Comparison of ENCODE assay signal across 11 mouse cellular contexts in genomic region chr5:97300861-97301260, GRCm38 (mm10).
DNase-seq lines count a peak whose midpoint lies in the region; ATAC-seq lines count a peak whose summit lies in the region.
"Had no signal": no experiment of that assay in that cellular context is flagged by ENCODE, and none has a peak within 500 bp of the region (broad histone marks: within the 10 kb centered on the region; RNA-seq: fewer than 3 reads in every experiment).

No protein-coding gene starts in this region.

- DNase-seq in neural tube, embryonic 10.5 days (ENCODE audit: extremely low spot score, low spot score), result peak; percentile 19
- DNase-seq in left cerebral cortex, postnatal 4 days, result peak; percentile 91
- peak; percentile 59 for DNase-seq in telencephalon, adult 2 months (ENCODE audit: low read depth, low spot score)
- DNase-seq in heart, postnatal 14 days, result no peak
- DNase-seq: gastrocnemius, postnatal 36 days; kidney, adult 8-10 months had no signal

- H3K4me2 ChIP-seq in neural tube, embryonic 15.5 days, result no peak overlapping the region
- no peak overlapping the region for H3K4me2 ChIP-seq in intestine, embryonic 15.5 days (replicated peaks)
- H3K4me2 ChIP-seq in kidney, embryonic 16.5 days (replicated peaks; ENCODE audit: low read depth, low read length), result no peak overlapping the region

- WGBS in neural tube, embryonic 15.5 days, result 33% methylated on average over 5 of the region's 5 CpGs
- WGBS in intestine, embryonic 15.5 days, result 73% methylated on average over 5 of the region's 5 CpGs
- 52% methylated on average over 5 of the region's 5 CpGs for WGBS in kidney, embryonic 16.5 days

- no peaks in the 10 kb centered on the region for H3K9me3 ChIP-seq in neural tube, embryonic 15.5 days (replicated peaks)
- H3K9me3 ChIP-seq in intestine, embryonic 15.5 days, result no peaks in the 10 kb centered on the region
- no peaks in the 10 kb centered on the region for H3K9me3 ChIP-seq in kidney, embryonic 16.5 days (ENCODE audit: low read length)

- intact Hi-C loops in left cerebral cortex, postnatal 4 days (cut with DNase I), result loop anchor here (10.0 kb wide), 1 partner anchor 54 kb away; no protein-coding TSS in a partner anchor
- intact Hi-C loops in heart, postnatal 14 days (cut with DNase I), result no loop called here

- H3K9ac ChIP-seq in neural tube, embryonic 15.5 days (replicated peaks), result no peak overlapping the region
- no peak overlapping the region for H3K9ac ChIP-seq in intestine, embryonic 15.5 days
- no peak overlapping the region for H3K9ac ChIP-seq in kidney, embryonic 16.5 days (replicated peaks; ENCODE audit: low read length)

- ATAC-seq in neural tube, embryonic 15.5 days (ENCODE audit: low FRiP score), result no peak
- ATAC-seq in frontal cortex, adult (ENCODE audit: low TSS enrichment), result peak; percentile 88
- ATAC-seq in intestine, embryonic 15.5 days, result no peak
- ATAC-seq in kidney, embryonic 16.5 days (ENCODE audit: low FRiP score, low TSS enrichment), result no peak

- H3K4me3 ChIP-seq in neural tube, embryonic 15.5 days (replicated peaks), result no peak overlapping the region
- no peak overlapping the region for H3K4me3 ChIP-seq in intestine, embryonic 15.5 days (replicated peaks)
- H3K4me3 ChIP-seq in kidney, embryonic 16.5 days (ENCODE audit: low read length), result no peak overlapping the region

- no peaks in the 10 kb centered on the region for H3K36me3 ChIP-seq in neural tube, embryonic 15.5 days
- no peaks in the 10 kb centered on the region for H3K36me3 ChIP-seq in intestine, embryonic 15.5 days
- no peaks in the 10 kb centered on the region for H3K36me3 ChIP-seq in kidney, embryonic 16.5 days (ENCODE audit: insufficient read depth, low read length)

- no peaks in the 10 kb centered on the region for H3K27me3 ChIP-seq in neural tube, embryonic 15.5 days (replicated peaks)
- H3K27me3 ChIP-seq in intestine, embryonic 15.5 days (replicated peaks), result no peaks in the 10 kb centered on the region
- H3K27me3 ChIP-seq in kidney, embryonic 16.5 days (ENCODE audit: insufficient read depth, low read length), result no peaks in the 10 kb centered on the region

- no peak overlapping the region for H3K27ac ChIP-seq in neural tube, embryonic 15.5 days (replicated peaks)
- no peak overlapping the region for H3K27ac ChIP-seq in intestine, embryonic 15.5 days
- H3K27ac ChIP-seq in kidney, embryonic 16.5 days (ENCODE audit: low read length), result no peak overlapping the region
- H3K27ac ChIP-seq: macrophage had no signal

- H3K4me1 ChIP-seq in neural tube, embryonic 15.5 days, result no peaks in the 10 kb centered on the region
- H3K4me1 ChIP-seq in intestine, embryonic 15.5 days (replicated peaks), result no peaks in the 10 kb centered on the region
- no peaks in the 10 kb centered on the region for H3K4me1 ChIP-seq in kidney, embryonic 16.5 days (ENCODE audit: insufficient read depth, low read length)

Comparison
In these comparisons a context has a peak if more than half of its experiments do, and no peak if none do; other contexts are left out.
1. DNase-seq: peak in neural tube, embryonic 10.5 days (single experiment), left cerebral cortex, postnatal 4 days (single experiment) and telencephalon, adult 2 months (single experiment); none in heart, postnatal 14 days (0 of 2).